Mouse (Mus musculus) lung, postnatal 36 days (tissue): ENCODE results near the gene Hes1.
"Not testable (repeated sequence)": the region's sequence is repeated elsewhere in the genome, so short reads cannot be mapped to it uniquely, and the experiment has no call there.

Experiments used
- DNase-seq: peaks from one replicate; pipeline ENCODE4 v3.0.0; 2022; ENCODE audit warnings: mixed read lengths

Gene Hes1

GRCm38 (mm10) chr16:30081498-30081897 lies 17.3 kb downstream of the Hes1 start:
- DNase-seq = no peak

GRCm38 (mm10) chr16:30081980-30082379 lies 17.8 kb downstream of the Hes1 start:
- no peak for DNase-seq

- no peak for DNase-seq
Observed at GRCm38 (mm10) chr16:30082965-30083364, 18.8 kb downstream of the Hes1 start.

- no peak for DNase-seq
Observed at GRCm38 (mm10) chr16:30083536-30083935, 19.4 kb downstream of the Hes1 start.

GRCm38 (mm10) chr16:30088646-30089045 lies 24.5 kb downstream of the Hes1 start:
- no peak for DNase-seq

GRCm38 (mm10) chr16:30090200-30090865 lies 26.1 kb downstream of the Hes1 start:
- DNase-seq = peak; percentile 57

- no peak for DNase-seq
Observed at GRCm38 (mm10) chr16:30096050-30096449, 31.9 kb downstream of the Hes1 start.

GRCm38 (mm10) chr16:30096475-30096874 lies 32.3 kb downstream of the Hes1 start:
- peak; percentile 55 for DNase-seq

GRCm38 (mm10) chr16:30099124-30099523 lies 34.9 kb downstream of the Hes1 start:
- DNase-seq = no peak

- no peak for DNase-seq
Observed at GRCm38 (mm10) chr16:30102149-30102915, 38.1 kb downstream of the Hes1 start.

- DNase-seq = no peak
Observed at GRCm38 (mm10) chr16:30102982-30103381, 38.8 kb downstream of the Hes1 start.

- no peak for DNase-seq
Observed at GRCm38 (mm10) chr16:30103495-30103894, 39.3 kb downstream of the Hes1 start.

- no peak for DNase-seq
Observed at GRCm38 (mm10) chr16:30104363-30104762, 40.2 kb downstream of the Hes1 start.

- DNase-seq = no peak
Observed at GRCm38 (mm10) chr16:30105476-30105875, 41.3 kb downstream of the Hes1 start.

- DNase-seq = not testable (repeated sequence)
Observed at GRCm38 (mm10) chr16:30108167-30108566, 44.0 kb downstream of the Hes1 start.

- no peak for DNase-seq
Observed at GRCm38 (mm10) chr16:30110466-30110865, 46.3 kb downstream of the Hes1 start.

GRCm38 (mm10) chr16:30111069-30111468 lies 46.9 kb downstream of the Hes1 start:
- no peak for DNase-seq

GRCm38 (mm10) chr16:30111566-30111965 lies 47.4 kb downstream of the Hes1 start:
- no peak for DNase-seq

GRCm38 (mm10) chr16:30113170-30113569 lies 49.0 kb downstream of the Hes1 start:
- peak; percentile 72 for DNase-seq

- peak; percentile 45 for DNase-seq
Observed at GRCm38 (mm10) chr16:30113800-30114199, 49.6 kb downstream of the Hes1 start.

GRCm38 (mm10) chr16:30114451-30114850 lies 50.3 kb downstream of the Hes1 start:
- no peak for DNase-seq
